Mouse (Mus musculus) small intestine, adult 2 months (tissue): ENCODE measurements around the gene Slc16a2.

Experiments used
- CTCF ChIP-seq: fragments of 200-500 bp; IDR thresholded peaks from 2 replicates; pipeline ENCODE4 v1.5.1; 2012; ENCODE audit warnings: low read depth, mild to moderate bottlenecking, control low read depth, inconsistent platforms, low read length, moderate library complexity, mixed read lengths; ENCODE audit not compliant: insufficient replicate concordance, insufficient read length; ENCODE audit errors: extremely low read depth
- POLR2A ChIP-seq: fragments of 200-500 bp; IDR thresholded peaks from 2 replicates; pipeline ENCODE4 v1.6.1; 2012; ENCODE audit warnings: low read depth, mild to moderate bottlenecking, control low read depth, inconsistent platforms, low read length, moderate library complexity

DNA sequence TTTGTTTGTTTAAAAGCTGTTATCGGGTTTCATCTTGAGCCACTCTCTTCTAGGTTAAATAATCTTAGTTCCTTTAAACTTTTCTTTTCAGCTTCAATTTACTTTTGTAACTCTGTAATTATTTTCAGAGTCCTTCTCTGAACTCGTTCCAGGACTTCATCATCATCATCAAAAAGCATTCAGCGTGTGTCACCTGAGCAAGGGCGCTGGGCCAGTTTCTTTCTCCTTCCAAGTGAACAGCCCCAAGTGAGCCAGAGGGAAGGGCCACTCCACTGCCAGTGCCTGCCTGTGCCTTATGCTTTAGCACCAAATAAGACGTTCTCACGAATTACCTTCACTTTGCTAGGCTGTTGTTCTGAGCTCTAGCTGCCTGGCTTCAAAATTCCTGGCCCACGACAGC lies 108.9 kb downstream of the Slc16a2 start:
- TF ChIP-seq POLR2A (no peak), CTCF (no peak)
